Mouse (Mus musculus) myocyte (in vitro differentiated cells): ENCODE data around the gene Gdpd1.

Experiments
- CEBPB ChIP-seq: IDR thresholded peaks from 2 replicates; pipeline ENCODE4 v1.6.1; 2011; ENCODE audit warnings: mild to moderate bottlenecking, moderate library complexity; ENCODE audit not compliant: poor library complexity, insufficient read depth, severe bottlenecking
- MYOG ChIP-seq, 3 experiments: IDR thresholded peaks; one replicate each; pipeline ENCODE4 v1.6.1; 2011; ENCODE audit warnings: control low read depth in 2 of 3, low read depth in 2 of 3, mild to moderate bottlenecking in 2 of 3; ENCODE audit not compliant: insufficient read length in 2 of 3, control insufficient read depth in 1 of 3, insufficient read depth in 1 of 3
- POLR2A ChIP-seq: IDR thresholded peaks from one replicate; pipeline ENCODE4 v1.6.1; 2011; ENCODE audit warnings: low read depth, mild to moderate bottlenecking, control low read depth, moderate library complexity; ENCODE audit not compliant: insufficient read length
- REST ChIP-seq: IDR thresholded peaks from one replicate; pipeline ENCODE4 v1.6.1; 2011; ENCODE audit warnings: mild to moderate bottlenecking, control low read depth, moderate library complexity; ENCODE audit not compliant: insufficient read depth, insufficient read length
- SRF ChIP-seq: IDR thresholded peaks from one replicate; pipeline ENCODE4 v1.6.1; 2011; ENCODE audit warnings: low read depth; ENCODE audit not compliant: control insufficient read depth, insufficient read length
- TCF3 ChIP-seq: IDR thresholded peaks from one replicate; pipeline ENCODE4 v1.6.1; 2011; ENCODE audit warnings: low read depth, control low read depth; ENCODE audit not compliant: insufficient read length

GRCm38 (mm10) chr11:87085461-87085860, 11.6 kb upstream of the Gdpd1 start:
- TF ChIP-seq POLR2A (no peak), REST (no peak), CEBPB (no peak), TCF3 (no peak), MYOG (IDR thresholded peaks at IDR 0.05; ENCODE audit: control insufficient read depth in 1 of 3, insufficient read depth in 1 of 3, insufficient read length in 2 of 3, low read depth in 2 of 3) (no peak), SRF (no peak)
